Mouse (Mus musculus): Measurements from ENCODE around the gene Synpo2l.
A peak's percentile ranks its signal among the peaks of the same experiment; 100 is the strongest.

Synpo2l gene

GRCm38 (mm10) chr14:20681742-20682141, 13.6 kb upstream of the Synpo2l start:
- DNase-seq (ENCODE audit: low spot score): no peak

DNA sequence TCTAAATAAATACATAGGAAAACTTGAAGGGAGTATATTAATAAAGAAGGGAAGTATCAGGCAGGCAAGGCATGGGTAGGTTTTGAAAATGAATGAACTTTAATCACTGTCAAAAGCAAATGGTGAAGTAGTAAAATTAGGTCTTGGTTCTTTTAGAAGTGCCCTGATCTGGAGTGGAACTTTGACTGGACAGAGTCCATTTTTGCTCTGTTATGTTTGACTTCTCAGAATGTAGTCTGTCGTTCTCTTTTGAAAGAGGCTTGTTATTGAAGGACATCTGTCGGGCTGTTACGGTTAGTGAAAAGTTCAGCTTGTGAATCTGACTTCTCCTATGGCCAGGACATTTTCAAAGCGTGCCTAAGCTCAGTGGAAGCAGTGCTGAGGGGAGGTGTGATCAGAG, 9.8 kb upstream of the Synpo2l start:
- DNase-seq (ENCODE audit: low spot score): no peak

GRCm38 (mm10) chr14:20674064-20674833, 6.1 kb upstream of the Synpo2l start, which contains the start of gene Sec24c:
Gene Sec24c (plus strand): TSS chr14:20674308.
- peak; percentile 99 for DNase-seq (ENCODE audit: low spot score)

GRCm38 (mm10) chr14:20673735-20674063, 5.5 kb upstream of the Synpo2l start:
- DNase-seq (ENCODE audit: low spot score): no peak

DNA sequence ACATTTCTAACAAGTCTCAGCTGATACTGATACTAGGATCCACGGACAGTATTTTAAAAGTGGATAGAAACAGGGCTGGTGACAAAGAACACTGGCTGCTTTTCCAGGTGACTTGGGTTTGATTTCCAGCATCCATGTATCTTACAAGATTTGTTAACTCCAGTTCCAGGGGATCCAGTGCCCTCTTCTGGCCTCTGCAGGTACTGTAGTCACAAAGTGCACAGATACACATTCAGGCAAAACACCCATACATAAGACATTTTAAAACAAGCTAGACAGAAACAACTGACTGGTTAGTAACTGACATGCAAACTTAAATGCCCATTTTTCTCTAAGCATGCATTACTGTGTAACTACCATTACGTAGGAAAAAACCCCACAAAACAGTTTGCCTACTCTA, 4.8 kb upstream of the Synpo2l start:
- peak; percentile 53 for DNase-seq (ENCODE audit: low spot score)

GRCm38 (mm10) chr14:20667469-20667868, 685 bp downstream of the Synpo2l start:
- DNase-seq (ENCODE audit: low spot score): no peak

DNA sequence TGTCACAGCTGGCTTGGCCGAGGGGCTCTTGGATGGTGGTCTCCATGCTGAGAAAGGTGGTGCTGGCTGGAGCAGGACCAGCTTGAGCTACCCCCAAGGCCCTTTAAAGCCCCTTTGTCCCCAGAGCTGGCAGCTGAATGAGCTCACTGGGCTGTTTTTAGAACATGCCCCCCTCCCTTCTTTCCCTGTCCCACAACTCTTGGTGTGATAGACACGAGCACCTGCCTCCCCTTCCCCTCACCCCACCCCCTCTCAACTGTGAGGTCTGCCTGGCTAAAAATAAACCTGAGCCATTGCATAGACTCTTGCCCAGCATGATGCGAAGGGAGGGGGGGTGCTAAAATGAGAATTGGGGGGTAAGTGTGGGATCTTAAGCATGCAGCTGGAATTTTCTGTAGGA, 3.7 kb downstream of the Synpo2l start:
- no peak for DNase-seq (ENCODE audit: low spot score)

GRCm38 (mm10) chr14:20663601-20664000, 4.6 kb downstream of the Synpo2l start:
- no peak for DNase-seq (ENCODE audit: low spot score)

DNA sequence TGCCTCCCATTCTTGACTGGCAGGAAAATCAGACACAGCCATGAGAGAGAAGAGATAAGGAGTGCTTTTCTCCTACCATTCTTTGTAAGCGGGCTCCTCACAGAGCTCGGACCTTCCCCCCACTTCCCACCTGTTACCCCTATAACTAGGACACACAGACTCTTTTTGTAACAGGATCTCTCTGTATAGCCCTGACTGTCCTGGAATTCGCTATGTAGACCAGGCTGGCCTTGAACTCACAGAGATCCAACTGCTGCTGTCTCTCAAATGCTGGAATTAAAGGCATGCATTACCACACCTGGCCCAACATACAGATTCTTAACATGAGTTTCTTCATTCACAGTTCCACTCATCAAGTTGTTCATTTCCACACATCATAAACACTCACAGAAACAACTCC, 5.4 kb downstream of the Synpo2l start:
- no peak for DNase-seq (ENCODE audit: low spot score)

- no peak for DNase-seq (ENCODE audit: low spot score)
Measured at GRCm38 (mm10) chr14:20661661-20662331, 6.4 kb downstream of the Synpo2l start.

- DNase-seq (ENCODE audit: low spot score): peak; percentile 97
Measured at GRCm38 (mm10) chr14:20660827-20661660, 7.1 kb downstream of the Synpo2l start.

- DNase-seq (ENCODE audit: low spot score): no peak
Measured at GRCm38 (mm10) chr14:20659687-20660086, 8.5 kb downstream of the Synpo2l start.

GRCm38 (mm10) chr14:20658902-20659301, 9.3 kb downstream of the Synpo2l start:
- DNase-seq (ENCODE audit: low spot score): no peak

DNA sequence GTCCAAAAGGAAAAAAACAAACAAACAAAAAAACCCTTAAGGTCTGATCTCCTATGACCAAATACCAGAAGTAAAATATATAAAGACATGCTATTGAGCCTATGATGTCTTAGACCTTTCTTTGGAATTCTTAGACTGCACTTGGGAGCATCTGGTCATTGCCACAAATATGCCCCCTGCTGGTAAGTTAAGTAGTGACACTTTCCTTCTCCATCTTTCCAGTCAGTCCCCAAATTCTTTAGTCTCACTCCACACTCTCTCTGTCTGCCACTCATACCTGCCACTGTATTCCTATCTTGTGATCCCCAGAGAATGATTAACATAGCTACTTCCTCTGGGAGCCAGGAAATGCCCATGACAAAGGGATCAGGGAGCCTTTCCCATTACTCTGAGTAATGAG, 9.8 kb downstream of the Synpo2l start:
- peak; percentile 48 for DNase-seq (ENCODE audit: low spot score)

GRCm38 (mm10) chr14:20656361-20656760, 11.8 kb downstream of the Synpo2l start, which contains the start of gene Myoz1:
Gene Myoz1 (minus strand): TSS chr14:20656540.
- no peak for DNase-seq (ENCODE audit: low spot score)

DNA sequence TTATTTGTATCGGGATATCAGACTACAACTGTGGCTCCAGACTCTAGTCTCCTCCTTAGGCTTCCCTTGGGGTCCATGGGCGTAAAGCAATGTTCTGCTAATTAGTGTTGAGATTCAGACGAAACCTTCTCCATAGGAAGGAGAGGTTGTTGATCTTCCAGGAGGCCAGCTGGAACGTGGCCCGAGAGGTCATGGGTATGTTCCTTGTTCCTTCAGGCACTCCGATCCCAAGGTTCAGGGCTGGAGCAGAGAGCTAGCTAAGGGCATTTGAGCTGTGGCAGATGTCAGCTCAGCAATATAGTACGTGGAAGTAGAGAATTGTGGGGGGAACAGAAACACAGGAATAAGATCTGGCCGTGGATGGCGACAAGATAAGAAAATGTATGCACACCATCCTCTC, 12.4 kb downstream of the Synpo2l start:
- DNase-seq (ENCODE audit: low spot score): no peak

- DNase-seq (ENCODE audit: low spot score): no peak
Measured at GRCm38 (mm10) chr14:20654690-20655421, 13.3 kb downstream of the Synpo2l start.

- DNase-seq (ENCODE audit: low spot score): no peak
Measured at GRCm38 (mm10) chr14:20651722-20652256, 16.4 kb downstream of the Synpo2l start.

- DNase-seq (ENCODE audit: low spot score): no peak
Measured at GRCm38 (mm10) chr14:20651000-20651399, 17.2 kb downstream of the Synpo2l start.

DNA sequence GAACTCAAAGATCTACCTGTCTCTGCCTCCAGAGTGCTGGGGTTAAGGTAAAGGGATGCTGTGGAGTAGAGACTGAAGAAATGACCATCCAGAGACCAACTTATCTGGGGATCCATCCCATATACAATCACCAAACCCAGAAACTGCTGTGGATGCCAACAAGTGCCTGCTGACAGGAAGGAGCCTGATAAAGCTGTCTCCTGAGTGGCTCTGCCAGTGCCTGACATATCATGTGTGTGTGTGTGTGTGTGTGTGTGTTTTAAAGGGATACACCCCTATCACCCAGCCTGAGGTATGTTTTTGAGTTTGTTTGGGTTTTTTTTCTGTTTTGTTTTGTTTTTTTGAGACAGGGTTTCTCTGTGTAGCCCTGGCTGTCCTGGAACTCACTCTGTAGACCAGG, 21.8 kb downstream of the Synpo2l start:
- no peak for DNase-seq (ENCODE audit: low spot score)

GRCm38 (mm10) chr14:20645547-20645946, 22.6 kb downstream of the Synpo2l start:
- DNase-seq (ENCODE audit: low spot score): no peak

GRCm38 (mm10) chr14:20641438-20641875, 26.7 kb downstream of the Synpo2l start:
- no peak for DNase-seq (ENCODE audit: low spot score)

Data from c-Kit-positive CD71-positive TER-119-positive erythroid progenitor cells, embryonic 14.5 days (primary cell).